Mouse (Mus musculus): ENCODE measurements around the gene Lipo2. TPM values are rescaled to one million over a fixed set of nuclear protein-coding genes. Genes with fewer than 3 reads are reported as not detected.
"Not testable (repeated sequence)": the region's sequence is repeated elsewhere in the genome, so short reads cannot be mapped to it uniquely, and the experiment has no call there.

Gene Lipo2
- under 1 TPM; 0.28 to 0.49 TPM for total RNA-seq (2021)

DNA sequence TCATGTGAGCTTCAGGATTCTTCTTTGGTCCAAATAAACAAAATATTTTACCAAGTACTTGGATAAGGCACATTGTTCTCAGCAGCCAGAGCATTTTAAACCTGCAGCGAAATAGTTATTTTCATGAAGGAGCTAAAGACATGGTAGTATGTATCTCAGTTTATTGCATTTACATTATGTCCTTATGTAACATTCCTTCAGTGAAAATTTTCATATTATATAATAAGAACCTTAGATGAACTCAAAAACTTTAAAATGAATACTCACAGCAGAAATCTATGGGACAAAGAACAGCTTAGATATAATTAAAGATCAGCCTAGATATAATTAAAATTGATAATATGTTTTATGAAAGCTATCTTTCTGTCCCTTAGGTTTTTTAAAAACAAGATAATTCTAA is at the start of gene Lipo2:
Gene Lipo2 (minus strand): TSS at position 101 of the 400 bp plus-strand sequence.
- not testable (repeated sequence) for DNase-seq (ENCODE audit: extremely low spot score in 1 of 2, low spot score in 2 of 2)

DNA sequence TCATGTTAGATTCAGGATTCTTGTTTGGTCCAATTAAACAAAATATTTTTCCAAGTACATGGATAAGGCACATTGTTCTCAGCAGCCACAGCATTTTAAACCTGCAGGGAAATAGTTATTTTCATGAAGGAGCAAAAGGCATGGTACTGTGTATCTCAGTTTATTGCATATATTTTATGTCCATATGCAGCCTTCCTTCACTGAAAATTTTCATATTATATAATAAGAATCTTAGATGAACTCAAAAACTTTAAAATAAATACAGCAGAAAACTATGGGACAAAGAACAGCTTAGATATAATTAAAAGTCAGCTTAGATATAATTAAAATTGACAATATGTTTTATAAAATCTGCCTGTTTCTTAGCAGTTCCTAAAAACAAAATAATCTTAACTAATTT is 36.2 kb upstream of the Lipo2 start, which contains the start of gene Lipo1:
Gene Lipo1 (minus strand): TSS at position 101 of the 400 bp plus-strand sequence.
- intact Hi-C loops (cut with DNase I); DNase-seq (ENCODE audit: extremely low spot score in 1 of 2, low spot score in 2 of 2): not testable (repeated sequence)

More for the DNA sequence above, at the start of gene Lipo2:
- intact Hi-C loops (cut with DNase I) = not testable (repeated sequence)

DNA sequence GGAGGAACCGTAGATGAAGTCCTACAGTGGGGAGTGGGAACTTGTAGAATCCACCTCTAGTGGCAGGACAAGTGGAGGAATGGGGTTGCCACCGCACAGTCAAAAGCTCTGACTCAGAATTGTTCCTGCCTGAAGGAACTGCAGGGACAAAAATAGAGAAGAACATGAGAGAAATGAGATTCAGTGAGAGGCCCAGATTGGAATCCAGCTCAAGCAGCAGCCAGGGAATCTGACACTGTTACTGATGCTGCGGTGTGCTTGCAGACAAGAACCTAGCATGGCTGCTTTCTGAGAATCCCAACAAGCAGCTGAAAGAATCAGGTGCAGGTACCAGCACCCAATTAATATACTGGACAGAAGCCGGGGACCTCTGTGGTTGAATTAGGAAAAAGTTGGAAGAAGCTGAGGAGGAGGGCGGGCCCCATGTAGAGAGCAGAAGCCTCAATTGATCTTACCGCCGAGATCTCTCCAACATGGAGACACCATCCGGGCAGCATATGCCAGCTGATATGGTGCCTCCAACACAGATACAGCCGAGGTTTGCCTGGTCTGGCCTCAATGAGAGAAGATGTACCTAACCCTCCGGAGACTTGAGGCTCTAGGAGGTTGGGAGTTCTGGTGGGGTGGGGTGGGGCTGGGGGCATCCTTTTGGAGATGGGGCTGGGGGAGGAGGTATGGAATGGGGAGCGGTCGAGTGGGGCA is 35.6 kb upstream of the Lipo2 start:
- DNase-seq (ENCODE audit: extremely low spot score in 1 of 2, low spot score in 2 of 2) = no peak
- intact Hi-C loops (cut with DNase I) = no loop called here

DNA sequence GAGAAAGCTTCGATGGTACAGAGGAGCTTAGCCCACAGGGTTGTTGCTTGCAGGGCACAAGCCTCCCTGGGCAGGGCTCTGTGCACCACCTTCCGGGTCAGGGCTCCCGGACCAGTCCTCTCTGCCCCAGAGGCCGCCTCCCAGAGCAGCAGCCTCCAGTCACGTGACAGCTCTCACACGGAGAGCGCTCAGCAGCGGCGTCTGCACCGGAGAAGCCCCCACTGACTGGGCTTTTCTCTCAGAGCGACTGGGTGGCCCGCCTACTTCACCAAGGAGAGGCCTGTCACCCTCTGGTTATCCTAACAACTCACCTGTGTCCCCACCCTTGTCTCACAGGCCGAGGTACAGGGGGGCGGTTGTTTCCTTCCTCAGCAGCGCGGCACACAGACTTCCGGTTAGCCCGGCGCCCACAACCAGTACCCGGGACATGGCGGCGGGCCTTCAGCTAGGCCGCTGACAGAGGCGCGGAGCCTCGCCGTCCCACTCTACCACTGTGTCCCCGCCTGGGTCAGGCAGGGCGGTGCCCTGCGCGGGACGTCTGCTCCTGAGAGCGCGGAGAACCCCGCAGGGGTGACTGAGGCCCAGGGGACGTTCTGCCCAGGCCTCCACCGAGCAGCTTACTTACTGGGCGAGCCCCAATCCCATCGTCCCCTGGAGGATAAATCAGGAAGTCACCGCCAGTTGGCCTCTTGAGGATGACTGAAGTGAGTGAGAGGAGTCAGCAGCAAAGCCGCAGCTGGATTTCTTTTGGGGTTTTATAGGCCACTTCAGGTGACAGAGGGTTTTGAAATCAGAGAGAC is 10.3 kb upstream of the Lipo2 start, which contains the start of gene Lipo3:
Gene Lipo3 (minus strand): TSS at position 665 of the 800 bp plus-strand sequence.
- intact Hi-C loops (cut with DNase I) = not testable (repeated sequence)
- peak; percentile 1 to 64 for DNase-seq (ENCODE audit: extremely low spot score in 1 of 2, low spot score in 2 of 2)

Other genes starting within 250 kb of the Lipo2 start
- not detected for gene Lipo4, start 233.6 kb downstream of the Lipo2 start, total RNA-seq (2021)
- not detected for gene Gm8978, start 126.1 kb downstream of the Lipo2 start, total RNA-seq (2021)
- 1 to 10 TPM; 6.7 to 8.0 TPM for gene Lipo3, start 10.6 kb upstream of the Lipo2 start, total RNA-seq (2021)
- not detected for gene Lipo1, start 36.1 kb upstream of the Lipo2 start, total RNA-seq (2021)
- gene Lipf, start 209.8 kb upstream of the Lipo2 start, total RNA-seq (2021) = not detected

Data from left cerebral cortex, postnatal 10 days (tissue).